Mouse (Mus musculus): ENCODE measurements around the gene Nrxn1.

Gene Nrxn1

GRCm38 (mm10) chr17:91093042-91093080 lies at the start of gene Nrxn1:
Gene Nrxn1, minus strand, starts transcription at chr17:91093071.
- no peak for DNase-seq (ENCODE audit: low spot score)

DNA sequence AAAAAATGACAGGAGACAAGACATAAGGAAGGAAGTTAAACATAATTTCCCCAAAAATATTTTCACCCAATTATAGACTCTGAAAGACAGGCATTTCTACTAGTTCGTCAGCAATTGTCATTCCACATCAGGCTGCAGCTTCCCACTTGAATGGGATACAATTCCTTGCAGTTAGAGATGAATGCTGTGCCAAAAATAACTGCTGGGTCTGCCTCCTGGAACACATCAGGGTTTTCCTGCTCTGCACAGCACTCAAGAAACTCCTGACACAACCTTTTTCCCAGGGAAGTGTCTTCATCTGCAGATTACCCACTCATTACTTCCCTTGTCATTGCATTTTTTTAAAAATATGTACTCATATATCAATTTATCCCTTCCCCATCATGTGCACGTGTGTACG lies 44.0 kb upstream of the Nrxn1 start:
- no peak for DNase-seq (ENCODE audit: low spot score)

GRCm38 (mm10) chr17:91112880-91113628 lies 20.2 kb upstream of the Nrxn1 start:
- DNase-seq (ENCODE audit: low spot score), result no peak

DNA sequence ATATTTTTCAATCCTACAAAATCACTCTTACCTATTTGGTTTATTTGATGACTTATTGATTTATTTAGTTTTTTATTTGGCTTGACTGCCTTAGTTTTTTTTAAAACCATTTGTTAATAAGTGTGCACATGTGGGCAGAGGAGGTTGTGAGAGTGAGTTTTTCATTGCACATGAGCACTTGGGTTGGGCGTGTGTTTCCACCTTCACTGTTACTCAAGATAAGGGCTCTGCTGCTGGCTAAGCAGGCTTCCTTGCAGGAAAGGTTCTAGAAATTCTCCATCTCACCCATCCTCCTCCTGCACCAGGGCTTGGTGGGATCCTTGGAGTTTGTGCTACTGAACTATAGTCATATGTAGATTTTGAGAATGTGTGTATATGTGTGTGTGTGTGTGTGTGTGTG lies 19.2 kb upstream of the Nrxn1 start:
- DNase-seq (ENCODE audit: low spot score), result no peak

DNA sequence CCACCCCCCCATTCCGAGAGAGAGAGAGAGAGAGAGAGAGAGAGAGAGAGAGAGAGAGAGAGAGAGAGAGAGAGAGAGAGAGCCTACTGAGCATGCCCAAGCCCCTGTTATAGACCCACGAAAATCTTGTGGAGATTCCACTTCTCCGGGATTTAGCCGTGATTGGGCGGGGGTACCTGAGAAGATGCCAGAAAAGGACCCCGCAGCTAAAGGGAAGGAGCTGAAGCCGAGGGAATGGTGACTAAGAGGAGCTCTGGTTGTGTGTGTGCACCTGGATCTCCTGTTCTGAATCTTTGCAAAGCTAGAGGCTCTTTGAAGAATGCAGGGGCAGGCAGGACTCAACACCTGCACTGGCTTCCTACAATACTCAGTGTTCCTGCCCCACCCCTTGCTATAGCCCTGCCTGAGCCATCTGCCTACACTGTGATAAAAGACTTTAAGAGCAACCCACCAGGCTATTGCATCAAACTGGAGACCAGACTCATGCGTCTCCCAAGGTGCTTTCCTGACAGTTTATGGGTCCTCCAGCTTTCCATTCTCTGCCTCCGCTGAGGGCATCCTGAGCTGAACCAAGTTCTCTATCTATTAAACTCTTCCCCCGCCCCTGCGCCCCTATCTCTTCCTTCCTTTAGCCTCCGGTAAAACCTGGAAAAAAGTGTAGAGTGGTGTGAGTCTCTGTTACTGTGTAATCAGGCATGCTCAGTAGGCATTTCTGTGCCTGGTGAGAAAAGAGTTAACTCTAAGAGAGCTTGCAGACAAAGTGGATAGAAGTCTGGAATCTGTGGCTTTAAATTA lies 407 bp upstream of the Nrxn1 start:
- no peak for DNase-seq (ENCODE audit: low spot score)

- peak; percentile 52 for DNase-seq (ENCODE audit: low spot score)
Measured at GRCm38 (mm10) chr17:91092421-91093041, 340 bp downstream of the Nrxn1 start.

DNA sequence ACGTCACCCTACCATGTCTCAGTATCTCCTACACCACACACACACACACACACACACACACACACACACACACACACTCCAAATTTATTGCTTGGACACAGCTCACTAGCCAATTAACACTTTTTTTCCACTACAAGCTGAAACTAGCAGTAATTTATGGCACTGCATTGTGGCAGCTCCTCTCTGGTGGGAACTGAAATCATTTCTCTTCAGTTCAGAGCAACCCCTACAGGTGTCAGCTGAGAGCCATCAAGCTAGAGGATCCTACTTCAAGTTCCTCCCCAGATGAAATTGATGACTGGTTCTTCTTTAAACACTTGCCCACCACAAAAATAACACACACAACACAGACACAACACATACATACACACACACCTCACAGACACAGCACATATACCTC lies 2.2 kb downstream of the Nrxn1 start:
- DNase-seq (ENCODE audit: low spot score), result no peak

GRCm38 (mm10) chr17:91088991-91089390 lies 3.9 kb downstream of the Nrxn1 start:
- no peak for DNase-seq (ENCODE audit: low spot score)

DNA sequence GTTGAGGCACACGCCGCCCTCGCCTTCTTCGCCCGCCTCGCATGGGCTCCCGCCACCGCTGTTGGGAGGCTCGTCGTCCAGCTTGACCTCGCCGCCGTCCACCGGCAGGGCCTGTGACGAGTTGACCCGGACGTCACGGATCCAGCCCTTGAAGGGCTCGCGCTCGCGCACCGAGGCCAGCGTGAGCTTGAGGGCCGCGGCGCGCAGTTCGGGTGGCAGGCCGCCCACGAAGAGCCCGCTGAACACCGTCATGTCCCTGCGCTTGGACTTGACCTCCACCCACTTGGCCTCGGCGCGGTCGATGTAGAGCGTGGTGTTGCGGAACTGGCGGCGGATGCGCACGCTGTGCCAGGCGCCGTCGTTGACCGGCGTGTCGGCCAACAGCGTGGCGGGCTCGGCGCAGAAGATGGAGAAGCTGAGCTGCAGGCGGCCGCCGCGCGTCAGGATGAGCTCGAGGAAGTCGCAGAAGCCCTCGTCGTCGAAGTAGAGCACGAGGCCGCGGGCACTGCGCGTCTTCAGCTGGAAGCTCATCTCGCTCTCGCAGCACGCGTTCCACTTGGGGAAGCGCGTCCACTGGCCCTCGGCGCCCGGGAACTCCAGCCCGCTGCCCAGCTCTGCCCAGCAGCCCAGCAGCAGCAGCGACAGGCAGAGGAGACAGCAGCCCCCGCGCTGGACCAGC lies 4.7 kb downstream of the Nrxn1 start:
- peak; percentile 39 for DNase-seq (ENCODE audit: low spot score)

DNA sequence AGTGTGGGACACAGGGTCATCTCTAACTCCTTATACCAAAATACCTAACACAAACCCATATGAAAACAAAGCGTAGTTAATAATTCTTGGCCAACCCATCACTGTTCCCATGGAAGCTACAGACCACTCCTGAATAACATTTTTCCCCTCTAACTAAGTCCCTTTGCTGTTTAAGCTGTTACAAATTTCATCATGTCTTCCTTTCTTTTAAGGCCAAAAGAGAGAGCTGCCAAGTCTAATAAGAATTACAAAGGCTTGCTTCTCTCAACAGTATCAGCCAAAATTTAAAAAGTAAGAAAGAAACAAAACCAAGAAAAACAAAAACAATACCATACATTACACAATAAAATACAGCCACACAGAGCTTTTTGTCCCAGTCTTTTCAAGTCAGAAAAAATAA lies 6.5 kb downstream of the Nrxn1 start:
- no peak for DNase-seq (ENCODE audit: low spot score)

GRCm38 (mm10) chr17:91085416-91085815 lies 7.5 kb downstream of the Nrxn1 start:
- DNase-seq (ENCODE audit: low spot score), result no peak

DNA sequence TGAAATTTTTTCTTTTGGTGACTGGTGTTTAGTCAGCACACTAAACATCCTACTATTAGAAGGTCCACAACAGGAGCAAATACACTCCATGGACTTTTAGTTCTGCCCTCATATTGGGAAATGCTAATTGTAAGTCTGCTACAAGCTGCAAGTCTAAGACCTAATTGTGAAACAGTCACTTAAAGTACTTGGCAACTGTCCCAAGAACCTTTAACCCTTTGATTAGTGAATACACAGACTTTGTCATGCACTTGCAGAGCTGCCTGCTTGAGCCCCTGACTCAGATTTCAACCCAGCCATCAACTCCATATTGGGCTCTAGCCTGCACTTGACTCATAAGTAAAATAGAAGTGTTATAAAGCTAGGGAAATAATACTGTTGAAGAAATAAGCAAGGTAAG lies 13.8 kb downstream of the Nrxn1 start:
- no peak for DNase-seq (ENCODE audit: low spot score)

DNA sequence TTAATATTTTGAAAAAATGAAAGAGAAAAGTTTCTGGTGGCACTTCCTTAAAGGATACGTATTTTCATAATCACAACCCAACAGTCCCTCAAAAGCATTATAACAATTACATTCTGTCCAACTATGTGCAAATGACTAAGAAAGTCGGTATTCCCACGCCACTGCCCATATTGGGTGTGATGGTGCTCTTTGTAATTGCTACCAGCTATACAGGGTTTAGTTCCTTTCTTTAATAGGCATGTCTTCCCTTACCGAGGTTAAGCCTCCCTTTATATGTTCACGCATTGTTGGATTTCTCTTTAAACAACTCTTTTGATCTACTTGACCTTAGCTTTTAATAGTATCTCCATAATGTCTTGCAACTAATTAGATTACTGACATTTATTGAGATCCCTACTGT lies 18.1 kb downstream of the Nrxn1 start:
- no peak for DNase-seq (ENCODE audit: low spot score)

GRCm38 (mm10) chr17:91033466-91033865 lies 59.4 kb downstream of the Nrxn1 start:
- DNase-seq (ENCODE audit: low spot score), result no peak

- DNase-seq (ENCODE audit: low spot score), result no peak
Measured at GRCm38 (mm10) chr17:91025061-91025623, 67.7 kb downstream of the Nrxn1 start.

GRCm38 (mm10) chr17:91007385-91008089 lies 85.3 kb downstream of the Nrxn1 start:
- no peak for DNase-seq (ENCODE audit: low spot score)

DNA sequence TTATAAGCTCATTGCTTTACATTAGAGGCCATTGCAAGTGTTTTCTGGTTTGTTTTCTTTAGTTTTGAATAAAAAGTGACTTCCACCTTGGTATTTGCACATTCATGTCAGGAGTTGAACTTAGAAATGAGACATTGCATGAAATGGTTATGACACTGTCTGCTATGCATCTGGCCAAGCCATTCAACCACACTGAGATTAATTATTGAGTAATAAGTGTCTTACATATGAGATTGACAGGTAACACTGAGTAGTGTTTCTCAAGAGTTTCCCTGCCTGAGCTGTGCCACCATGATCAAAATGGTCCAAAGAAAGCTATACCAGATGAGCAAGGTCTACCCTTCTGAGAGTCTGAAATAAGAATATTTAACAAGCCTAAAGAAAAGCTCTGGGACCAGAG lies 92.5 kb downstream of the Nrxn1 start:
- DNase-seq (ENCODE audit: low spot score), result no peak

GRCm38 (mm10) chr17:90999667-91000154 lies 93.2 kb downstream of the Nrxn1 start:
- no peak for DNase-seq (ENCODE audit: low spot score)

DNA sequence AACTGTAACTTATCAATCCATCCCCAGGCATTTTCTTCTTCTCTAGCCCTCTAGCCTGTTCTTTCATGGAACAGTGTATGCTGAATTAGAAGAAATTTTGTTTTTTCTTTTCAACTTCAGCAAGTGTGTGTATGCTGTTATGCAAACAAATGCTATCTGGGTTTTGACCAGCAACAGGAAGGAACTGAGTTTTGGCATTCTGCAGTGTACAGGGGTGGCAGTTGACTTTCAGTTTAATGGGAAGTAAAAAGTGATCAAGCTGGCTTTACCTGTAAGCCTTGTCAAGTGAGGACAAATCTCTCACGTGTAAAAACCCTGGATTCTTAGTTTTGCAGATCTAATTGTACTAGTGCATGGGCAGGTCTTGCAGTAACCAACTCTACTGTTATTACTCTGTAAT lies 95.2 kb downstream of the Nrxn1 start:
- DNase-seq (ENCODE audit: low spot score), result no peak

GRCm38 (mm10) chr17:90995436-90995835 lies 97.4 kb downstream of the Nrxn1 start:
- DNase-seq (ENCODE audit: low spot score), result no peak

DNA sequence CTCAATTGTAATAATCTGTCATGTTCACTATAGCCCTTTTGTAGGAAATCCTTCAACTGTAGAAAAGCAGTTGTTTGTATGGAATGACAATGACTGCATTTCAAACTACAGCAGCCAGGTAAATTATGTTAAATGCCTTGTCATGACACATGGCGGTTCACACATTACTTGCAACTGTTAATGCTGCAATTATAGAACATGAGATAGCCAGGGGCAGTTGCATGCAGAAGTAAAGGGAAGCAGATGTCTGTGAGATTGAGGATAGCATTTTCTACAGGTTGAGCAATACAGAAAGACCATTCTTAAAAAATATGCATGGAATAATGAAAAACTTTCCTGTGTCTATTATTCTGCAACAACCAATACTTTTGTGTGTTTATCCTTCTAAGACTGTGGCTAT lies 98.6 kb downstream of the Nrxn1 start:
- DNase-seq (ENCODE audit: low spot score), result no peak

DNA sequence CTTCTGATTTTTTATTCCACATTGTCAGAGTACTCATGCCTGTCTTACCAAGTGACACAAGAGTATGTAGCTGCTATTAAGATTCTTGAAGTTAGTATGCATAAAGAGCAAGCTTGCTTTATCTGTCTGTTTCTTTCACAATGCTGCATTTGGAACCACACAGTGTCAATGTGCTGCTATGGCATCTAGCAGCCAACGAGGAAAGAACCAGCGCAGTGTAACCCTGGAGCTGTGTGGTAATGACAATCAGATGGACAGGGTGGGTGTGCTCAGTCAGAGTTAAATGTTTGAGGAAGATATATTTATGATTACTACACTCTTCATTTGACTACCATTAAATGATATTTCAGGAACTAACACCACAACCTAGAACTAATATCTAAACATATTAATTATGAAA lies 102.1 kb downstream of the Nrxn1 start:
- DNase-seq (ENCODE audit: low spot score), result no peak
